Mouse (Mus musculus) CH12.LX (cell line): Measurements from ENCODE around the gene C5ar1. TPM values are rescaled to one million over a fixed set of nuclear protein-coding genes. Genes with fewer than 3 reads are reported as not detected.

Experiments
- DNase-seq: peaks from one replicate; pipeline ENCODE4 v3.0.0-alpha.2; 2013; ENCODE audit errors: extremely low read depth
- H3K27ac ChIP-seq: 2 replicates; pipeline ENCODE4 v1.5.1; 2012; ENCODE audit warnings: low read depth, mild to moderate bottlenecking, control low read depth, moderate library complexity; ENCODE audit not compliant: insufficient read depth
- H3K27me3 ChIP-seq: replicated peaks from 2 replicates; pipeline ENCODE3; 2012; ENCODE audit warnings: inconsistent platforms
- H3K36me3 ChIP-seq, 2 experiments: replicated peaks in 1 of 2; 2 replicates each; pipeline versions ENCODE3 to v1.6.1; 2012; ENCODE audit warnings: inconsistent platforms in 1 of 2, low read length in 1 of 2, mild to moderate bottlenecking in 1 of 2, mixed read lengths in 1 of 2, moderate library complexity in 1 of 2; ENCODE audit not compliant: control insufficient read depth in 1 of 2, insufficient read depth in 1 of 2
- H3K4me1 ChIP-seq, 2 experiments: 2 replicates each; pipeline ENCODE4 v1.6.1; 2012; ENCODE audit warnings: inconsistent platforms in 1 of 2, moderate library complexity in 1 of 2; ENCODE audit not compliant: insufficient read depth in 2 of 2, control insufficient read depth in 1 of 2
- H3K4me2 ChIP-seq: 2 replicates; pipeline ENCODE4 v1.6.1; 2012; ENCODE audit warnings: low read depth, mild to moderate bottlenecking, control low read depth; ENCODE audit not compliant: poor library complexity, insufficient read depth, severe bottlenecking
- H3K4me3 ChIP-seq, 3 experiments: fragments of 150-350 bp in 1 of 3; sonication (generic) in 1 of 3; replicated peaks in 1 of 3; 2 replicates each; pipeline versions ENCODE3 to v1.5.1; 2011 to 2012; ENCODE audit warnings: low read depth in 2 of 3, low read length in 2 of 3, mild to moderate bottlenecking in 2 of 3, moderate library complexity in 2 of 3, control low read depth in 1 of 3, improper control_type of control experiment in 1 of 3, inconsistent platforms in 1 of 3, mixed read lengths in 1 of 3; ENCODE audit not compliant: poor library complexity in 1 of 3
- H3K79me2 ChIP-seq: replicated peaks from 2 replicates; pipeline ENCODE4 v1.6.1; 2012; ENCODE audit warnings: mild to moderate bottlenecking, moderate library complexity; ENCODE audit not compliant: control insufficient read depth, poor library complexity, insufficient read depth, severe bottlenecking; ENCODE audit errors: extremely low read depth
- H3K9ac ChIP-seq: 2 replicates; pipeline ENCODE4 v1.6.1; 2012; ENCODE audit warnings: low read depth, mild to moderate bottlenecking, control low read depth, moderate library complexity; ENCODE audit not compliant: insufficient read depth
- H3K9me3 ChIP-seq: replicated peaks from 2 replicates; pipeline ENCODE3; 2012; ENCODE audit warnings: low read length, inconsistent platforms, mixed read lengths
- BHLHE40 ChIP-seq: IDR thresholded peaks from 2 replicates; pipeline ENCODE4 v1.6.1; 2011; ENCODE audit warnings: mild to moderate bottlenecking, low read depth, low read length, improper control_type of control experiment
- CHD1 ChIP-seq: IDR thresholded peaks from 2 replicates; pipeline ENCODE4 v1.6.1; 2012; ENCODE audit warnings: low read depth, low read length, improper control_type of control experiment, inconsistent platforms
- CTCF ChIP-seq, 2 experiments: IDR thresholded peaks in 1 of 2; conservative IDR thresholded peaks in 1 of 2; 2 replicates each; pipeline ENCODE4 v1.5.1; 2011 to 2012; ENCODE audit warnings: low read depth in 2 of 2, low read length in 2 of 2, improper control_type of control experiment in 1 of 2, inconsistent platforms in 1 of 2, mild to moderate bottlenecking in 1 of 2, moderate library complexity in 1 of 2
- E2F4 ChIP-seq: IDR thresholded peaks from 2 replicates; pipeline ENCODE4 v1.6.1; 2011; ENCODE audit warnings: low read depth, low read length, improper control_type of control experiment; ENCODE audit not compliant: insufficient replicate concordance
- ELF1 ChIP-seq: IDR thresholded peaks from 2 replicates; pipeline ENCODE4 v1.6.1; 2014; ENCODE audit warnings: low read depth, mild to moderate bottlenecking, inconsistent platforms, low read length, improper control_type of control experiment
- ETS1 ChIP-seq: conservative IDR thresholded peaks from 2 replicates; pipeline ENCODE4 v1.6.1; 2012; ENCODE audit warnings: low read depth, mild to moderate bottlenecking, inconsistent platforms, low read length, improper control_type of control experiment, moderate library complexity
- HCFC1 ChIP-seq: IDR thresholded peaks from 2 replicates; pipeline ENCODE4 v1.6.1; 2012; ENCODE audit warnings: low read depth, mild to moderate bottlenecking, inconsistent platforms, low read length, improper control_type of control experiment
- IRF4 ChIP-seq: IDR thresholded peaks from 2 replicates; pipeline ENCODE4 v1.6.1; 2014; ENCODE audit warnings: low read depth, mild to moderate bottlenecking, inconsistent platforms, low read length, improper control_type of control experiment
- JUN ChIP-seq: IDR thresholded peaks from 2 replicates; pipeline ENCODE4 v1.6.1; 2011; ENCODE audit warnings: low read depth, mild to moderate bottlenecking, low read length, improper control_type of control experiment, moderate library complexity; ENCODE audit not compliant: insufficient read depth
- JUND ChIP-seq: conservative IDR thresholded peaks from 2 replicates; pipeline ENCODE4 v1.6.1; 2011; ENCODE audit warnings: low read depth, low read length, improper control_type of control experiment
- MAFK ChIP-seq: IDR thresholded peaks from 2 replicates; pipeline ENCODE4 v1.6.1; 2011; ENCODE audit warnings: low read length, improper control_type of control experiment; ENCODE audit not compliant: insufficient replicate concordance
- MAX ChIP-seq: IDR thresholded peaks from 2 replicates; pipeline ENCODE4 v1.6.1; 2011; ENCODE audit warnings: low read length, improper control_type of control experiment
- MEF2A ChIP-seq: IDR thresholded peaks from 2 replicates; pipeline ENCODE4 v1.6.1; 2014; ENCODE audit warnings: low read depth, mild to moderate bottlenecking, inconsistent platforms, low read length, improper control_type of control experiment, borderline replicate concordance
- MXI1 ChIP-seq: IDR thresholded peaks from 2 replicates; pipeline ENCODE4 v1.6.1; 2011; ENCODE audit warnings: mild to moderate bottlenecking, low read depth, low read length, improper control_type of control experiment
- MYC ChIP-seq: IDR thresholded peaks from 2 replicates; pipeline ENCODE4 v1.6.1; 2011; ENCODE audit warnings: low read depth, mild to moderate bottlenecking, improper control_type of control experiment, low read length
- NELFE ChIP-seq: IDR thresholded peaks from 2 replicates; pipeline ENCODE4 v1.6.1; 2011; ENCODE audit warnings: low read depth, low read length, improper control_type of control experiment
- NRF1 ChIP-seq: IDR thresholded peaks from 2 replicates; pipeline ENCODE4 v1.6.1; 2014; ENCODE audit warnings: low read depth, mild to moderate bottlenecking, inconsistent platforms, low read length, improper control_type of control experiment, moderate library complexity
- PAX5 ChIP-seq: IDR thresholded peaks from 2 replicates; pipeline ENCODE4 v1.6.1; 2012; ENCODE audit warnings: low read length, inconsistent platforms, mixed read lengths
- POLR2A ChIP-seq: IDR thresholded peaks from 2 replicates; pipeline ENCODE4 v1.6.1; 2011; ENCODE audit warnings: low read depth, mild to moderate bottlenecking, improper control_type of control experiment, low read length
- POLR2AphosphoS2 ChIP-seq: IDR thresholded peaks from 2 replicates; pipeline ENCODE4 v1.6.1; 2011; ENCODE audit warnings: low read depth, low read length, improper control_type of control experiment
- RCOR1 ChIP-seq: conservative IDR thresholded peaks from 2 replicates; pipeline ENCODE4 v1.6.1; 2012; ENCODE audit warnings: low read depth, mild to moderate bottlenecking, inconsistent platforms, low read length, improper control_type of control experiment
- SIN3A ChIP-seq: IDR thresholded peaks from 2 replicates; pipeline ENCODE4 v1.6.1; 2012; ENCODE audit warnings: low read length, improper control_type of control experiment, inconsistent platforms
- TCF12 ChIP-seq: IDR thresholded peaks from 2 replicates; pipeline ENCODE4 v1.6.1; 2014; ENCODE audit warnings: low read depth, mild to moderate bottlenecking, inconsistent platforms, low read length, improper control_type of control experiment
- UBTF ChIP-seq: IDR thresholded peaks from 2 replicates; pipeline ENCODE4 v1.6.1; 2012; ENCODE audit warnings: low read depth, mild to moderate bottlenecking, inconsistent platforms, low read length, improper control_type of control experiment, moderate library complexity
- USF1 ChIP-seq: IDR thresholded peaks from 2 replicates; pipeline ENCODE4 v1.6.1; 2014; ENCODE audit warnings: low read depth, mild to moderate bottlenecking, inconsistent platforms, low read length, improper control_type of control experiment
- USF2 ChIP-seq: conservative IDR thresholded peaks from 2 replicates; pipeline ENCODE4 v1.6.1; 2011; ENCODE audit warnings: low read depth, low read length, improper control_type of control experiment
- ZKSCAN1 ChIP-seq: IDR thresholded peaks from 2 replicates; pipeline ENCODE4 v1.6.1; 2012; ENCODE audit warnings: low read depth, inconsistent platforms, low read length, improper control_type of control experiment, borderline replicate concordance
- ZNF384 ChIP-seq: IDR thresholded peaks from 2 replicates; pipeline ENCODE4 v1.6.1; 2012; ENCODE audit warnings: low read depth, low read length, improper control_type of control experiment, inconsistent platforms
- dilution Hi-C: fragments of 300-500 bp; cut with MboI; formaldehyde crosslinking; loops from 2 replicates; pipeline ENCODE4 v1.14.3; 2020; ENCODE audit warnings: low sequenced_read_pairs; ENCODE audit not compliant: extremely low pct_unique_long_range_greater_than_20kb, extremely low pct_ligation_motif_present
- in situ Hi-C: fragments of 300-500 bp; cut with MboI; formaldehyde crosslinking; loops from 3 replicates; pipeline ENCODE4 v1.14.3; 2019; ENCODE audit warnings: low sequenced_read_pairs, low pct_ligation_motif_present, low pct_unique_long_range_greater_than_20kb, mixed read lengths
- polyA plus RNA-seq: library from polyadenylated mRNA; unstranded; fragments of >175 nt; gene quantifications from 2 replicates; pipeline ENCODE4 v1.2.1, GENCODE M21; 2012; ENCODE audit warnings: low read depth; ENCODE audit not compliant: insufficient read length
- total RNA-seq, 2 experiments: library from RNA; depleted of rRNA; stranded (reverse); fragments of 300-350 nt in 1 of 2; fragments of >200 nt in 1 of 2; gene quantifications; 2 replicates each; pipeline ENCODE4 v1.2.3; 2012 to 2014

Gene C5ar1
- total and polyA plus RNA-seq, 3 experiments = not detected

DNA sequence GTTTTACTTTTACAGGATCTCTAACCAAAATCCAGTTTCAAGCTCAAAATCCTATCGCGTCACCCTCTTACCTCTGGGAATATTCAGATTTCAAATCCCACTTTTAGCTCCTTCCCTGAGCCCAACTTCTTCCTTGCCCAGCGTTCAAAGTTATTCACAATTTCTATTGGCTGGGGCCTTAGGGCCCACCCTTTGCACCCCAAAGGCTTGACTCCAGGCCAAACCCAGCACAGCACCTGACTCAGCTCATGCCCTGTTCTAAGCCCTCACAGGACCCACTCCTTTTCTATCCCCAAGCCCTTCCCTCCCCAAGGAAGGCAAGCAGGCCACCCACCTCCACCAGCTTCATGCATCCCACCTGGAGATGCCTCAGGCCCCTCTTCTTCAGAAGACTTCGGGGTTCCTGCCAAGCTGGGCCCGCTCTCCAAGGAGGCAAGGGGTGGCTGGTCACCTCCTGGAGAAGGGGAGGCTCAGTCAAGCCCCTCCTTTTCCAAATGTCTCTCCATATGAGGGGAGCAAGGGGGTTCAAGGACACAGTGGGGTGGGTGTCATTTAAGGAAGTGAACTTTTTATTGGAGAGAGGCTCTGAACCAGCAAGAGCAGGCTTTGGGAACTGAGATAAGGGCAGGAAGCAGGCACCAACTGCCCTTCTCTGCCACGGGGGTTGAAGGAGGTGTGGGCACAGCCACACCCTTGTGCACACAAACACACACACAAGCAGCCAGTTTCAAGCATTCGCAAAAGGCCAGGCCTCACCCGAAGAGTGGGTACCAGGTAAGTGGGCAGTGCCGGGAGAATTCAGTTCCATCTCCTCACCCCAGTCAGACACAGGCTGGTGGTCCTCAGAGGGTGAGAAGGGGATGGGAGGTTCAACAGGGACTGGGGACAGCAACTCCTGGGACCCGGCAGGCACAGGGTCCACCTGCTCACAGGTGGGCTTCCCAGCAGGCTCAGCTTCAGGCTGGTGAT lies 15.9 kb upstream of the C5ar1 start:
- Histone ChIP-seq H3K9me3 (no peaks in the 10 kb centered on the region), H3K9ac (no peak overlapping the region), H3K4me3 (no peak overlapping the region), H3K27ac (no peak overlapping the region), H3K27me3 (no peaks in the 10 kb centered on the region), H3K79me2 (no peaks in the 10 kb centered on the region), H3K36me3 (peaks cover 34 to 67% of the 10 kb centered on the region in 2 experiments), H3K4me1 (peaks cover 13 to 27% of the 10 kb centered on the region in 2 experiments), H3K4me2 (no peak overlapping the region)
- no peak for TF ChIP-seq ETS1
- no peak for TF ChIP-seq HCFC1
- no peak for TF ChIP-seq TCF12
- TF ChIP-seq POLR2AphosphoS2 = no peak
- TF ChIP-seq MAX = no peak
- TF ChIP-seq MEF2A = no peak
- TF ChIP-seq JUN = no peak
- TF ChIP-seq CHD1 = no peak
- no peak for TF ChIP-seq RCOR1
- TF ChIP-seq CTCF (conservative IDR thresholded peaks at IDR 0.05 in 1 of 2, IDR thresholded peaks at IDR 0.05 in 1 of 2; ENCODE audit: low read depth in 2 of 2, low read length in 2 of 2) = no peak
- TF ChIP-seq USF1 = no peak
- no peak for TF ChIP-seq E2F4
- TF ChIP-seq USF2 = no peak
- TF ChIP-seq MAFK = no peak
- TF ChIP-seq ZKSCAN1 = no peak
- no peak for TF ChIP-seq NRF1
- TF ChIP-seq ELF1 = no peak
- TF ChIP-seq BHLHE40 = no peak
- no peak for TF ChIP-seq UBTF
- DNase-seq = no peak
- dilution Hi-C loops = no loop called here
- in situ Hi-C loops = loop anchor here (5.0 to 25.0 kb wide), 2 partner anchors 93 to 213 kb away; partner anchors contain the start of gene Zfp541

DNA sequence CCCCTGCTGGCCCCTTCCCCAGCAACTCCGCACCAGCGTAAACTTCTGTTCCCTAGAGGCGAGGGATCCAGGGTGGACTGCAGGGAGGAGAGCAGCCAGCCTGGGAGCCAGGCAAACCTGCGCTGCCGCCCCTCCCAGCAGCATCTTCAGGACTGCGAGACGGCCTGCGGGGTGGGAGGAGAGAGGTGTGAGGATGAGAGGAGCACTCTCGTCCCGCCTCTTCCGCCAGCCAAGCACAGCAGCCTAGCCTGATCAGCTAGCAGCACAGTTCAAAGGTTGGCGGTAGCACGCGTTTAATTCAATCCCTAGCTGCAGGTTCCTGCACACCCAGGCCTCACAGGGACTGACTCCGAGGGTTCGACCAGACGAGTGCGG lies 14.4 kb upstream of the C5ar1 start:
- Histone ChIP-seq H3K27me3 (no peaks in the 10 kb centered on the region), H3K9ac (peak overlapping the region; percentile 21; the same call in 1 of the 2 replicates), H3K79me2 (no peaks in the 10 kb centered on the region), H3K4me3 (peak overlapping the region; percentile 45 to 72 (median 65)), H3K9me3 (no peaks in the 10 kb centered on the region), H3K4me2 (peak overlapping the region; percentile 30; the same call in 1 of the 2 replicates), H3K4me1 (peaks cover 13 to 27% of the 10 kb centered on the region in 2 experiments), H3K27ac (peak overlapping the region; percentile 50), H3K36me3 (peaks cover 32 to 56% of the 10 kb centered on the region in 2 experiments)
- peak; percentile 45 for TF ChIP-seq SIN3A
- TF ChIP-seq NELFE = peak; percentile 49; the same call in 1 of the 2 replicates
- TF ChIP-seq MXI1 = no peak
- TF ChIP-seq POLR2A = peak; percentile 54
- TF ChIP-seq ZNF384 = no peak
- TF ChIP-seq JUND = no peak
- no peak for TF ChIP-seq ELF1
- TF ChIP-seq MYC = peak; percentile 32; the same call in 1 of the 2 replicates
- no peak for TF ChIP-seq USF1
- no peak for TF ChIP-seq IRF4
- TF ChIP-seq PAX5 = no peak
- TF ChIP-seq CTCF (conservative IDR thresholded peaks at IDR 0.05 in 1 of 2, IDR thresholded peaks at IDR 0.05 in 1 of 2; ENCODE audit: low read depth in 2 of 2, low read length in 2 of 2) = no peak
- no peak for TF ChIP-seq RCOR1
- TF ChIP-seq HCFC1 = no peak
- in situ Hi-C loops = loop anchor here (5.0 to 25.0 kb wide), 2 partner anchors 91 to 211 kb away; partner anchors contain the start of gene Zfp541
- dilution Hi-C loops = no loop called here
- peak; percentile 67 for DNase-seq
